Mouse (Mus musculus) CD4-positive naive resting alpha-beta T cell, adult 57 days (primary cell): ENCODE results near the gene Hmgcll1. TPM values are rescaled to one million over a fixed set of nuclear protein-coding genes. Genes with fewer than 3 reads are reported as not detected.

Experiments used
- total RNA-seq: library from RNA; stranded (reverse); gene quantifications from one replicate; pipeline ENCODE4 v1.2.4, GENCODE M21; 2023

The Hmgcll1 gene
- not detected for total RNA-seq

GRCm38 (mm10) chr9:76014631-76015531 lies at the start of gene Hmgcll1:
Gene Hmgcll1 (plus strand): TSS chr9:76014855.

Other genes with a start within 250 kb of the Hmgcll1 start
- not detected for gene Bmp5, start 239.5 kb upstream of the Hmgcll1 start, total RNA-seq
- not detected for gene Gfral, start 198.8 kb downstream of the Hmgcll1 start, total RNA-seq